Mouse (Mus musculus) spleen, postnatal 10 days (tissue): ENCODE data around the gene Chpf.

Experiments
- DNase-seq, 2 experiments: peaks; one replicate each; pipeline ENCODE4 v3.0.0; 2021 to 2022; ENCODE audit warnings: low spot score in 2 of 2

The Chpf gene

GRCm38 (mm10) chr1:75499441-75499840 lies 20.3 kb upstream of the Chpf start:
- DNase-seq = no peak

GRCm38 (mm10) chr1:75498897-75499296 lies 19.8 kb upstream of the Chpf start:
- no peak for DNase-seq

- no peak for DNase-seq
Measured at GRCm38 (mm10) chr1:75494878-75495548, 15.9 kb upstream of the Chpf start.

- no peak for DNase-seq
Measured at GRCm38 (mm10) chr1:75492579-75493170, 13.6 kb upstream of the Chpf start.

GRCm38 (mm10) chr1:75490785-75491551 lies 11.9 kb upstream of the Chpf start:
- no peak for DNase-seq

- peak in 1 of 2 experiments; percentile 54 for DNase-seq
Measured at GRCm38 (mm10) chr1:75487405-75488161, 8.5 kb upstream of the Chpf start.

GRCm38 (mm10) chr1:75487040-75487404 lies 7.9 kb upstream of the Chpf start:
- no peak for DNase-seq

- no peak for DNase-seq
Measured at GRCm38 (mm10) chr1:75486561-75486960, 7.5 kb upstream of the Chpf start.

GRCm38 (mm10) chr1:75480735-75481134 lies 1.6 kb upstream of the Chpf start:
- DNase-seq = no peak

- DNase-seq = no peak
Measured at GRCm38 (mm10) chr1:75480036-75480435, 929 bp upstream of the Chpf start.

- no peak for DNase-seq
Measured at GRCm38 (mm10) chr1:75479635-75479989, 505 bp upstream of the Chpf start.

- no peak for DNase-seq
Measured at GRCm38 (mm10) chr1:75478497-75478896, 610 bp downstream of the Chpf start.

- no peak for DNase-seq
Measured at GRCm38 (mm10) chr1:75477966-75478290, 1.2 kb downstream of the Chpf start.

GRCm38 (mm10) chr1:75477264-75477965 lies 1.7 kb downstream of the Chpf start:
- DNase-seq = peak; percentile 75 to 85

- DNase-seq = no peak
Measured at GRCm38 (mm10) chr1:75476441-75476840, 2.7 kb downstream of the Chpf start.

- no peak for DNase-seq
Measured at GRCm38 (mm10) chr1:75469287-75469825, 9.8 kb downstream of the Chpf start.

GRCm38 (mm10) chr1:75467215-75467927 lies 11.7 kb downstream of the Chpf start:
- DNase-seq = peak in 1 of 2 experiments; percentile 67

GRCm38 (mm10) chr1:75463652-75464204 lies 15.4 kb downstream of the Chpf start:
- no peak for DNase-seq

GRCm38 (mm10) chr1:75462636-75463035 lies 16.5 kb downstream of the Chpf start:
- DNase-seq = no peak

GRCm38 (mm10) chr1:75460297-75460696 lies 18.8 kb downstream of the Chpf start:
- DNase-seq = no peak
